Mouse (Mus musculus): ENCODE results near the gene Podxl.

Podxl gene

GRCm38 (mm10) chr6:31522478-31522877 is 41.3 kb downstream of the Podxl start:
- no peak for DNase-seq

GRCm38 (mm10) chr6:31521491-31522355 is 42.1 kb downstream of the Podxl start:
- DNase-seq, result peak in 1 of 2 experiments; percentile 24

DNA sequence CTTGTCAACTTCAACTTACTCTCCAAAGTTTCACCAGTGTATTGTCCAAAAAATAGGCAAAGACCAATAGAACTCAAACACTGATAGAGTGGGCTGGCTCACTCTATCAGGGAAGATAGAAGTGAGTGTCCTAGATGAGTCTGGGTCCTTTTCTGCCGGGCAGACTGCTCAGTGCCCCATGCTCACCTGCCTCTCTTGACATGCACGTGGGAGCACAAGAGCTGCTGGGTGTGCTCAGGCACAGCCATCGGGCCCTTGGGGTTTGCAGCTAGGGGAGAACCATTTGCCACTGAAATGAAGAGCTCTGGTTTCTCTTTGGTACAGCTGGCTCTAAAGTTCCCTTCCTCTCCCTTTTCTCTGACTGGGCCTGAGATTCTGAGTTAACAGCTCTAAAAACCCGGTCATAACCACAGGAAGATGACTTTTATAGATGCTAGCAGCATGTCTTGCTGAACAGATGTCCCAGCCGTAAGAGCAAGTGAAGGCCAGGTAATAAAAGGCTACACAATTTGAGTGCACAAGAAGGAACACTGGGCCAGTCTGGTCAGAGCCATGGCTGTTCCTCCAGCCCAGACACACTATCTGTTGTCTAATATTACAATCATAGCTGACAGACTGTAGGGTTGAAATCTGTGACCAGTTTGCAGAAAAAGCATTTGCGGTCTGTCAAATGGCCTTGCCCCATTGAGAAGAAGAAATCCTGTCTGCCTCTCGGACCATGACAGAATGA is 43.1 kb downstream of the Podxl start:
- no peak for DNase-seq

DNA sequence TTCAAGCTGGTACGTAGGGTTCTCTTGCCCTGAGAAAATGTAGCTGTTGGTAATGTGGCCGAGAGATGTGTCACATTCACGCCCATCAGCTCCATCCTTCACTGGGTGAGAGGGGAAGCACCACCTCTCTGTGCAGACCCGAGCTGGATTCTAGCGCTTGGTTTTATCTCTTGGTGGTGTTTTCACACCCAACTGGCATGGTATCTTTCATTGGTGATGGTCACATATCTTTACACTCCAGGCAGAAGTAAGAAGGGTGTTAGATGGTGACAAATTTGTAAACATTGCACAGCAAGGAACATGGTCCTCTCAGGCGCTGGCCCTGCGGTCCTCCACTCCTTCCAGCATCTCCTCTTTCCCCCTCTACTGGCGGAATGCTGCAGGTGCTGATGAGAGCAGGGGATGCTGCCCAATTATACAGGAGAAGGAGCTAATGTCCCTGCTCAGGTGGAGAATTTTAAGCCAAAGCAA is 44.7 kb downstream of the Podxl start:
- DNase-seq, result peak; percentile 43 to 65

- peak; percentile 71 to 83 for DNase-seq
Observed at GRCm38 (mm10) chr6:31518338-31518698, 45.5 kb downstream of the Podxl start.

- DNase-seq, result peak; percentile 41 to 72
Observed at GRCm38 (mm10) chr6:31517681-31518337, 46.0 kb downstream of the Podxl start.

DNA sequence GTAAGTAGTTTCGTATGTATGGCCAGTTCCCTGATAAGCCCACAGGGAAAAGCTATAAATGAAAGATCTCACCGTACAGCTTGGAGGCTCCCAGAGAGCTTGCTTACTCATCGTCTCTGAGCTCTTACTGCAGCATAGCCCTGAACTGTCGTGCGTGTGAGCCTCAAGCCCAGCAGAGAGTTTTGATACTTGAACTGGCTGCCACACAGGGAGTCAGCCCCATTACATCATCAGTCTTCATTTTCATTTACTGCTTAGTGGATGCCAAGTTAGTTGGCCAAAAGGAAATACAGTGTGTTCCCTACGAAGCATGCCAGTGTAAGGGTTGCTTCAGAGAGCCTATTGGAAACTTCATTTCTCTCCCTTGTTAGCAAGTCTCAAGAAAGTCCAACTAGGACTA is 50.1 kb downstream of the Podxl start:
- peak in 1 of 2 experiments; percentile 41 for DNase-seq

- DNase-seq, result peak; percentile 53 to 67
Observed at GRCm38 (mm10) chr6:31502614-31503013, 61.2 kb downstream of the Podxl start.

DNA sequence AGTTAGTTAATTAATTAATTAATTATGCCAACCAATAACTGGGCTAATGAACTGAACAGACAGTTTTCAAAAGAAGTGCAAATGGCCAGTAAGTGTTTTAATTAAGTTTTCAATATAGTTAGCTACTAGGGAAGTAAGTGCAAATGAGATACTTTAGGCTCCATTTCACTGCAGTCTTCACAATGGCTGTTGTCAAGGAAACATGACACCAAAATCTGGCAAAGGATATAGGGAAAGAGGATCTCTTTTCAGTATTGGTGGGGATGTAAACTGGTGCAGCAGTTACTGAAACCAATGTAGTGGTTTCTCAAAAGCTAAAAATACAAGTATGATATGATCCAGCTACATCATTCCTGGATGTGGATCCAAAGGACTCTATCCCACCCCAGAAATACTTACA is 63.1 kb downstream of the Podxl start:
- no peak for DNase-seq

- no peak for DNase-seq
Observed at GRCm38 (mm10) chr6:31500260-31500659, 63.5 kb downstream of the Podxl start.

DNA sequence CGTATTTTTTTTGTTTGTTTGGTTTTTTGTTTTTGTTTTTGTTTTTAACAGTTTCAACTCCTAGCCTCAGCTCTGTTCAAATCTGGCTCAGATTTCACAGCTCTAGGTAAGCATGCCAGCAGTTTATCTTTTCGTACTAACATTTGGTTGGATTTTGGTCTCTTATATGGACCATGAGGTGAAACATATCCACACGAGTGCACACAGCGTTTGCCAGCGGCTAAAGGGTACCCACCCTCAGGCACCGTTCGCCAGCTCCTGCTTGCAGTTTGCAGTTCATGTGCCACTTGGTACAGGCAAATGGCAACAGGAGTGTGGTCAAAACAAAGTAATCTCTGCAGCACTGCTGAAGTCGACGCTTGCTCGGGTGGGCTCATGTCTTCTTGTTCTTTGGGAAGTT is 63.9 kb downstream of the Podxl start:
- DNase-seq, result no peak

- DNase-seq, result no peak
Observed at GRCm38 (mm10) chr6:31496227-31496626, 67.6 kb downstream of the Podxl start.

- DNase-seq, result no peak
Observed at GRCm38 (mm10) chr6:31495122-31495731, 68.6 kb downstream of the Podxl start.

GRCm38 (mm10) chr6:31489950-31490349 is 73.8 kb downstream of the Podxl start:
- no peak for DNase-seq

- DNase-seq, result no peak
Observed at GRCm38 (mm10) chr6:31486601-31487000, 77.2 kb downstream of the Podxl start.

GRCm38 (mm10) chr6:31480008-31480407 is 83.8 kb downstream of the Podxl start:
- DNase-seq, result no peak

GRCm38 (mm10) chr6:31478221-31478620 is 85.6 kb downstream of the Podxl start:
- DNase-seq, result peak in 1 of 2 experiments; percentile 25

Data from lung, adult 18-20 months (tissue).